ENCODE assay signal across 8 mouse cellular contexts in genomic region chr11:69902972-69903371, GRCm38 (mm10). TPM values are rescaled to one million over a fixed set of nuclear protein-coding genes. Genes with fewer than 3 reads are reported as not detected.
DNase-seq lines count a peak whose midpoint lies in the region; ATAC-seq and TF ChIP-seq lines count a peak whose summit lies in the region.

No protein-coding gene starts in this region.

- peaks cover 52% of the 10 kb centered on the region for H3K36me3 ChIP-seq in erythroblast, embryonic 14.5 days (ENCODE audit: control insufficient read depth)
- H3K36me3 ChIP-seq in lung, postnatal 0 days (ENCODE audit: insufficient read depth, low read length), result peaks cover 31% of the 10 kb centered on the region
- H3K36me3 ChIP-seq in limb, embryonic 10.5 days, result peaks cover 57% of the 10 kb centered on the region
- H3K36me3 ChIP-seq in neural tube, embryonic 14.5 days (ENCODE audit: control insufficient read depth, insufficient read depth, low read length), result peaks cover 39% of the 10 kb centered on the region

- no peak for TF ChIP-seq EP300 in lung, postnatal 0 days (IDR thresholded peaks at IDR 0.05)

- TF ChIP-seq POLR2A in lung, adult 2 months (IDR thresholded peaks at IDR 0.05; ENCODE audit: borderline replicate concordance, extremely low read depth, low read depth, low read length), result no peak

- no peak for ATAC-seq in erythroblast, adult 5-6 weeks (replicated peaks; ENCODE audit: low FRiP score, poor library complexity, severe bottlenecking)
- ATAC-seq in lung, postnatal 0 days, result no peak
- no peak for ATAC-seq in neural tube, embryonic 14.5 days (ENCODE audit: low read depth)

- no peaks in the 10 kb centered on the region for H3K9me3 ChIP-seq in erythroblast, embryonic 14.5 days (ENCODE audit: control insufficient read depth, low read length)
- H3K9me3 ChIP-seq in lung, postnatal 0 days (ENCODE audit: low read length), result no peaks in the 10 kb centered on the region
- no peaks in the 10 kb centered on the region for H3K9me3 ChIP-seq in limb, embryonic 10.5 days (replicated peaks)
- no peaks in the 10 kb centered on the region for H3K9me3 ChIP-seq in neural tube, embryonic 14.5 days (ENCODE audit: control insufficient read depth, low read length)

- DNase-seq in lung, postnatal 0 days (ENCODE audit: low spot score), result no peak
- DNase-seq in lung, adult 2 months, result no peak
- DNase-seq in limb, embryonic 10.5 days (ENCODE audit: low spot score), result no peak
- no peak for DNase-seq in cerebellum, postnatal 14 days
- no peak for DNase-seq in embryo, embryonic 10 days (ENCODE audit: low spot score)

- H3K27me3 ChIP-seq in erythroblast, embryonic 14.5 days (ENCODE audit: control insufficient read depth), result peaks cover 13% of the 10 kb centered on the region
- no peaks in the 10 kb centered on the region for H3K27me3 ChIP-seq in lung, postnatal 0 days (replicated peaks; ENCODE audit: insufficient read depth, low read length)
- H3K27me3 ChIP-seq in limb, embryonic 10.5 days (ENCODE audit: low read depth, poor library complexity, severe bottlenecking), result no peaks in the 10 kb centered on the region
- no peaks in the 10 kb centered on the region for H3K27me3 ChIP-seq in neural tube, embryonic 14.5 days (ENCODE audit: control insufficient read depth, insufficient read depth, low read length)

- no peak for TF ChIP-seq CTCF in lung, postnatal 0 days (IDR thresholded peaks at IDR 0.05)
- TF ChIP-seq CTCF in lung, adult 2 months (IDR thresholded peaks at IDR 0.05; ENCODE audit: insufficient read depth, low read length), result no peak

- H3K4me3 ChIP-seq in erythroblast, embryonic 14.5 days (replicated peaks), result peak overlapping the region; percentile 88
- H3K4me3 ChIP-seq in lung, postnatal 0 days (ENCODE audit: low read depth, low read length), result 0 out of 2 replicates have a peak overlapping the region, but pooled peaks have one; percentile 82
- no peak overlapping the region for H3K4me3 ChIP-seq in lung, adult 2 months (replicated peaks; ENCODE audit: extremely low read depth, low read depth, low read length)
- H3K4me3 ChIP-seq in limb, embryonic 10.5 days, result peak overlapping the region; percentile 91
- H3K4me3 ChIP-seq in neural tube, embryonic 14.5 days (ENCODE audit: low read depth, low read length), result peak overlapping the region; percentile 80; the same call in 1 of the 2 replicates

- H3K27ac ChIP-seq in lung, postnatal 0 days (ENCODE audit: low read length), result 0 out of 2 replicates have a peak overlapping the region, but pooled peaks have one; percentile 93
- peak overlapping the region; percentile 50; the same call in 1 of the 2 replicates for H3K27ac ChIP-seq in limb, embryonic 10.5 days
- no peak overlapping the region for H3K27ac ChIP-seq in neural tube, embryonic 14.5 days (ENCODE audit: low read depth, low read length)

- H3K4me2 ChIP-seq in lung, postnatal 0 days (replicated peaks; ENCODE audit: low read depth, low read length), result peak overlapping the region; percentile 73
- peak overlapping the region; percentile 88 for H3K4me2 ChIP-seq in neural tube, embryonic 14.5 days (ENCODE audit: low read depth, low read length)

- H3K9ac ChIP-seq in lung, postnatal 0 days (replicated peaks; ENCODE audit: low read depth), result no peak overlapping the region
- no peak overlapping the region for H3K9ac ChIP-seq in neural tube, embryonic 14.5 days (replicated peaks; ENCODE audit: low read depth, low read length)

- peaks cover 49% of the 10 kb centered on the region for H3K4me1 ChIP-seq in erythroblast, embryonic 14.5 days (ENCODE audit: control insufficient read depth)
- no peaks in the 10 kb centered on the region for H3K4me1 ChIP-seq in lung, postnatal 0 days (ENCODE audit: insufficient read depth, low read depth, low read length)
- H3K4me1 ChIP-seq in lung, adult 2 months (ENCODE audit: control insufficient read depth, insufficient read depth, low read length), result peaks cover 3% of the 10 kb centered on the region; the same call in 1 of the 2 replicates
- peaks cover 45% of the 10 kb centered on the region for H3K4me1 ChIP-seq in limb, embryonic 10.5 days
- peaks cover 23% of the 10 kb centered on the region for H3K4me1 ChIP-seq in neural tube, embryonic 14.5 days (ENCODE audit: control insufficient read depth, insufficient read depth, low read length)

- whole genome bisulfite sequencing in lung, postnatal 0 days, result 79% methylated on average over 13 of the region's 13 CpGs
- WGBS in lung, adult 2 months, result 84% methylated on average over 13 of the region's 13 CpGs
- 94% methylated on average over 13 of the region's 13 CpGs for WGBS in limb, embryonic 10.5 days
- WGBS in neural tube, embryonic 14.5 days, result 91% methylated on average over 13 of the region's 13 CpGs

RNA-seq across cellular contexts. Expression of gene Neurl4, which starts 2.1 kb away (rescaled TPM):
- 5.0 and 5.1 TPM in 2 replicates for polyA plus RNA-seq in erythroblast, embryonic 14.5 days (2012)
- total RNA-seq in erythroblast, adult 5-6 weeks (2015; ENCODE audit: low replicate concordance), result 3.5 and 3.8 TPM in 2 replicates
- 9.3 and 16.0 TPM in 2 replicates for total RNA-seq in erythroblast, adult 5-6 weeks (2017; ENCODE audit: low replicate concordance)
- 3.8 and 3.9 TPM in 2 replicates for polyA plus RNA-seq in lung, postnatal 0 days (2015; fragmentation: Nextera tagmentation; extraction: Ambion mirVana)
- 47.7 and 58.1 TPM in 2 replicates for polyA plus RNA-seq in lung, adult 2 months (2012; rRNA removed)
- polyA plus RNA-seq in limb, embryonic 10.5 days (2016; fragmentation: Nextera tagmentation; extraction: Ambion mirVana), result 12.6 and 13.3 TPM in 2 replicates
- 26.2 and 27.8 TPM in 2 replicates for polyA plus RNA-seq in neural tube, embryonic 14.5 days (2014; fragmentation: Nextera tagmentation; extraction: Ambion mirVana)

RNA-seq across cellular contexts. Expression of gene 2810408A11Rik, which starts 2.2 kb away (rescaled TPM):
- polyA plus RNA-seq in erythroblast, embryonic 14.5 days (2012), result 0.14 and 0.18 TPM in 2 replicates
- total RNA-seq in erythroblast, adult 5-6 weeks (2015; ENCODE audit: low replicate concordance), result 2.7 TPM in 1 of 2 replicates, not detected in the other
- 6.0 TPM in 1 of 2 replicates, not detected in the other for total RNA-seq in erythroblast, adult 5-6 weeks (2017; ENCODE audit: low replicate concordance)
- 6.4 and 7.0 TPM in 2 replicates for polyA plus RNA-seq in lung, postnatal 0 days (2015; fragmentation: Nextera tagmentation; extraction: Ambion mirVana)
- 0.65 and 1.4 TPM in 2 replicates for polyA plus RNA-seq in lung, adult 2 months (2012; rRNA removed)
- 20.2 and 25.8 TPM in 2 replicates for polyA plus RNA-seq in limb, embryonic 10.5 days (2016; fragmentation: Nextera tagmentation; extraction: Ambion mirVana)
- polyA plus RNA-seq in neural tube, embryonic 14.5 days (2014; fragmentation: Nextera tagmentation; extraction: Ambion mirVana), result 7.1 and 7.8 TPM in 2 replicates

RNA-seq across cellular contexts. Expression of gene Acap1, which starts 7.6 kb away (rescaled TPM):
- 0.23 and 0.37 TPM in 2 replicates for polyA plus RNA-seq in erythroblast, embryonic 14.5 days (2012)
- total RNA-seq in erythroblast, adult 5-6 weeks (2015; ENCODE audit: low replicate concordance), result 9.0 and 15.7 TPM in 2 replicates
- 12.1 and 16.1 TPM in 2 replicates for total RNA-seq in erythroblast, adult 5-6 weeks (2017; ENCODE audit: low replicate concordance)
- polyA plus RNA-seq in lung, postnatal 0 days (2015; fragmentation: Nextera tagmentation; extraction: Ambion mirVana), result 1.5 and 1.7 TPM in 2 replicates
- 11.2 and 14.3 TPM in 2 replicates for polyA plus RNA-seq in lung, adult 2 months (2012; rRNA removed)
- polyA plus RNA-seq in limb, embryonic 10.5 days (2016; fragmentation: Nextera tagmentation; extraction: Ambion mirVana), result 0.93 and 1.7 TPM in 2 replicates
- 0.17 and 0.33 TPM in 2 replicates for polyA plus RNA-seq in neural tube, embryonic 14.5 days (2014; fragmentation: Nextera tagmentation; extraction: Ambion mirVana)

RNA-seq across cellular contexts. Expression of gene Gps2, which starts 10.7 kb away (rescaled TPM):
- 90.4 and 109 TPM in 2 replicates for polyA plus RNA-seq in erythroblast, embryonic 14.5 days (2012)
- total RNA-seq in erythroblast, adult 5-6 weeks (2015; ENCODE audit: low replicate concordance), result 69.0 and 102 TPM in 2 replicates
- total RNA-seq in erythroblast, adult 5-6 weeks (2017; ENCODE audit: low replicate concordance), result 52.9 and 63.3 TPM in 2 replicates
- polyA plus RNA-seq in lung, postnatal 0 days (2015; fragmentation: Nextera tagmentation; extraction: Ambion mirVana), result 53.0 and 59.1 TPM in 2 replicates
- polyA plus RNA-seq in lung, adult 2 months (2012; rRNA removed), result 104 and 112 TPM in 2 replicates
- polyA plus RNA-seq in limb, embryonic 10.5 days (2016; fragmentation: Nextera tagmentation; extraction: Ambion mirVana), result 77.7 and 91.6 TPM in 2 replicates
- polyA plus RNA-seq in neural tube, embryonic 14.5 days (2014; fragmentation: Nextera tagmentation; extraction: Ambion mirVana), result 58.5 and 65.4 TPM in 2 replicates

RNA-seq across cellular contexts. Expression of gene Eif5a, which starts 18.8 kb away (rescaled TPM):
- polyA plus RNA-seq in erythroblast, embryonic 14.5 days (2012), result 295 and 310 TPM in 2 replicates
- total RNA-seq in erythroblast, adult 5-6 weeks (2015; ENCODE audit: low replicate concordance), result 340 and 374 TPM in 2 replicates
- total RNA-seq in erythroblast, adult 5-6 weeks (2017; ENCODE audit: low replicate concordance), result 154 and 205 TPM in 2 replicates
- 758 and 815 TPM in 2 replicates for polyA plus RNA-seq in lung, postnatal 0 days (2015; fragmentation: Nextera tagmentation; extraction: Ambion mirVana)
- polyA plus RNA-seq in lung, adult 2 months (2012; rRNA removed), result 216 and 372 TPM in 2 replicates
- 3,029 and 3,766 TPM in 2 replicates for polyA plus RNA-seq in limb, embryonic 10.5 days (2016; fragmentation: Nextera tagmentation; extraction: Ambion mirVana)
- polyA plus RNA-seq in neural tube, embryonic 14.5 days (2014; fragmentation: Nextera tagmentation; extraction: Ambion mirVana), result 1,037 and 1,095 TPM in 2 replicates
